Mouse (Mus musculus) adrenal gland, adult 2 months (tissue): ENCODE results near the gene Eqtn. TPM values are rescaled to one million over a fixed set of nuclear protein-coding genes. Genes with fewer than 3 reads are reported as not detected.

Experiments
- DNase-seq: peaks from one replicate; pipeline ENCODE4 v3.0.0; 2021
- long read RNA-seq: library from polyadenylated mRNA; stranded (forward); transcript quantifications from one replicate; pipeline ENCODE4 v2.0.0, GENCODE M21; 2021
- polyA plus RNA-seq: library from polyadenylated mRNA; depleted of rRNA; stranded (reverse); fragments of >200 nt; gene quantifications from 2 replicates; pipeline ENCODE4 v1.2.3, GENCODE M21; 2012; rRNA removed
- total RNA-seq, 2 experiments: library from RNA; stranded (reverse); gene quantifications; 2 replicates each; pipeline ENCODE4 v1.2.3; 2021

Eqtn gene
- total RNA-seq: not detected
- polyA plus RNA-seq: 0.11 TPM in 1 of 2 replicates, not detected in the other
- long read RNA-seq: 0 reads

DNA sequence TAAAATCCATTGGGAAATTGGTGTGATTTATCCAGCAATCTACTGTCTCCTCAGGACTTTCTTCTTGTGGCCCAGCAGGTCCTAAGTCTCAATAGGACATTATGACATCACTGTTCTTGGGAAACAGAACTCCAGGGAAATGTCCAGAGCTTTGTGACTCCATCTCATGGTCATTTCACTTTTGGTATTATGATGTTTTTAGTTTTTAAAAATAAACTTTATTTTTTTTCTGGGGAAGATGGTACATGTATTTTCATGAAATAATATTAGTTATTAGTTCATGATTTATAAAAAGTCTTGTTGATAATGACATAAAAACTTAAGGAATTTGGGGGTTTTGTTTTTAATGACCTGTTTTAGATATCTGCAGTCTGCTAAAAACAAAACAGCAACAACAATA, at the start of gene Eqtn:
TSS of gene Eqtn (minus strand) at position 101 of the 400 bp plus-strand sequence.
- DNase-seq: no peak

DNA sequence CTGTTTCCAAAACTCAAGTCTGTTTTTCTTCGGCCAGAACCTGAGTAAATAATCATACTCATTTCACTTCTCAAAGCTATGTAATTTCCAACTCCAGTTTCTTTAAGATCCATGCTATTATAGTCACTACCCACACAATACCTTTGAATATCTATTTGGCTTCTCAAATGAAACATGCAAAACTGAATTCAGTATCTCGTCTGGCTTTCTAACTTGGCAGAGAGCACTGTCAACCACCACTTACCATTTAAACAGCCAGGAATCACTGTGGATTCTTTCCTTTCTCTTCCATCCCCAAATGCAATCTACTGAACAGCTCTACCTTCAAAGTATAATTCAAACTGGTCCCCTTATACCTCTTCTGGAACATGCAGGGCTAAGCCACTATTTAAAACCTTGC, 44.7 kb upstream of the Eqtn start:
- no peak for DNase-seq

DNA sequence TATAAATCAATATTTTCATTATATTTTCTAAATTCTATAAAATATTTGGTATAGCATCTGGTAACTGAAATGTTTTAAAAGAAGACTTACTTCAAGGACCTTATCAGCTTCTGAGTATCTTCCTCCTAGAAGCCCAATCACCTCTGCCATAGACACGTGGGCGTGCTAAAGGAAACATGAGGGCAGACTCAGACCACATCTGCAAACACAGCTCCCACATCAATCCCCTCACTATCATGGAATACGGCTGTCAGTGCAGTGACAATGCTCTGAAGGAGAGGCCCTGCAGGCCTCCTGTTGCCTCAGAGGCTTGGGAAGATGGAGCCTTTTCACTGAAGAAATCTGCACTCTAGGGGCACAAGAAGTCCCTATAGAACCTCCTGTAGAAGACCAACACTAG, 24.1 kb upstream of the Eqtn start:
- DNase-seq: no peak

DNA sequence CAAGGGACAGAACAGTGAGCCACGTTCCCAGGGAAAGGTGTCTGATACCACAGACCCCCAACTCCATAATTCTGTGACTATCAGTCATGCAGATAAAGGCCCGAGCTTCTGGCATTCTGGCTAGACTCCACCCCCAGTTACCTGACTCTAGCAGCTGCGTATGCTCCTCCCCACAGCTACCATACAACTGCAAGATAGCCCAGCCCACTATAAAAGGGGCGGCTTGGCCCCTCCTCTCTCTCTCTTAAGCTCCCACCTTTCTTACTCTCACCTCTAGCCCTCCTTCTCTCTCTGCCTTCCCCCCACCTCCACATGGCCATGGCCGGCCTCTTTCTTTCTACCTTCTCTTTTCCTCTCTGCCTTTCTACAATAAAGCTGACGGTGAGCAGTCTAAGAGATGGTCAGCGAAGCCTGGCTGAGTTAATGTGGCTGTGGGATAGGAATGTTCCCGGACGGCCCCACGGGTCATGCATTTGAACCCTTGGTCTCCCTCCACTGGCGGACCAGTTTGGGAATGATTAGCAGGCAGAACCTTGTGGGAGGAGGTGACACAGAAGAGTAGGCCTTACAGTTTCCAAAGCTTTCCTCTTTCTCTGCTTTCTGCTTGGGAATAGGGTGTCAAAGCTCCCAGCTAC, 12.7 kb upstream of the Eqtn start:
- no peak for DNase-seq

DNA sequence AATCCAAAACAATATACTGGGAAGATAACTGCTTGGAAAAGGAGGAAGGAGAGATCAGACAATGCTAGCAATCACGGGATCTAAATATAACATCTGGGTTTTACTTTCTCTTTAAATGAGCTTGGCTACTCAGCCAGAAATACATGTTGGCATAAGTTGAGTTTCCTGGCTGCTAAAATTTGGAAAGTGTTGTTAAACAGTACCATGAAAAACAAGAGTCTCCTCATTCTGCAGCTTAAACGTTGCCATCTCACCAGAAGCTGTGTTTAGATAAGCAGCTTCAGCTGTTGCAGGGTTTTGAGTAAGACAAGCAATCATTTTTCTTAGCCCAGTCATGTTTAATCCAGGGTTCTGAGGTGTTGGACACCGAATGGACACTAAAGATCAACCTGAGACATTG, 26.9 kb downstream of the Eqtn start:
- DNase-seq: no peak

DNA sequence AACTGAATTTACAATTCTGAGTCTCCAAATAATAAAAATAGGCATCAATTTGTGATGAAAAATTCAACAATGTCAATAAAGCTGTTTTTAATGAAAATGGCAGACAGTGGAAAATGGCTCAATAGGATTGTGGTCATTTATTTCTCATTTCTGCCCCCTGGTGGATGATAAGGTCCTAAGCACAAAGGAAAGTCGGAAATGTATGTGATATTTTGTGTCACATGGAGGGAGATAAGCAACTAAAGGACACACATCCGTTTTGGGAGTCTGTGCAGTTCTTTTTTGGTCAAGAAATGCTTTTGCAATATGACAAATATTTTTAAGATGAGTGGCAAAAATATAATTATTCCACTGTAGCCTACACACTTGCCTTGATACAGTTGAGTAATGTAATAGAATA, 27.9 kb downstream of the Eqtn start:
- DNase-seq: peak; percentile 10

Other genes with a start within 250 kb of the Eqtn start
- gene Tek, start 189.6 kb downstream of the Eqtn start, total RNA-seq: 10 to 100 TPM; 40.4 to 59.5 TPM
- 5.4 and 5.7 TPM in 2 replicates for gene Tek, start 189.6 kb downstream of the Eqtn start, polyA plus RNA-seq
- 10 to 100 TPM; 19.9 to 25.2 TPM for gene Mysm1, start 50.3 kb upstream of the Eqtn start, total RNA-seq
- gene Mysm1, start 50.3 kb upstream of the Eqtn start, polyA plus RNA-seq: 0.98 and 1.0 TPM in 2 replicates
- gene Jun, start 123.4 kb upstream of the Eqtn start, total RNA-seq: 100 to 1,000 TPM; 137 to 233 TPM
- 187 and 234 TPM in 2 replicates for gene Jun, start 123.4 kb upstream of the Eqtn start, polyA plus RNA-seq